Mouse (Mus musculus) ES-Bruce4 (cell line): Measurements from ENCODE around the gene Ube2f. TPM values are rescaled to one million over a fixed set of nuclear protein-coding genes. Genes with fewer than 3 reads are reported as not detected.

Experiments used
- H3K27ac ChIP-seq: 2 replicates; pipeline ENCODE4 v1.5.1; 2012; ENCODE audit warnings: low read length, inconsistent platforms; ENCODE audit not compliant: insufficient read depth
- H3K27me3 ChIP-seq: 2 replicates; pipeline ENCODE4 v1.6.1; 2012; ENCODE audit warnings: mild to moderate bottlenecking, low read length, inconsistent platforms; ENCODE audit not compliant: control insufficient read depth, poor library complexity, insufficient read depth, severe bottlenecking
- H3K36me3 ChIP-seq: 2 replicates; pipeline ENCODE4 v1.6.1; 2012; ENCODE audit warnings: inconsistent platforms, mild to moderate bottlenecking, low read length, moderate library complexity; ENCODE audit not compliant: control insufficient read depth, poor library complexity, insufficient read depth, severe bottlenecking
- H3K4me1 ChIP-seq: one replicate; pipeline ENCODE4 v1.8.1; 2011; ENCODE audit warnings: low read length; ENCODE audit not compliant: control insufficient read depth, insufficient read depth
- H3K4me3 ChIP-seq: 2 replicates; pipeline ENCODE4 v1.5.1; 2011; ENCODE audit warnings: low read depth, mild to moderate bottlenecking, low read length
- H3K9ac ChIP-seq: 2 replicates; pipeline ENCODE4 v1.6.1; 2012; ENCODE audit warnings: low read depth, mild to moderate bottlenecking, inconsistent platforms; ENCODE audit not compliant: poor library complexity, severe bottlenecking
- H3K9me3 ChIP-seq: replicated peaks from 2 replicates; pipeline ENCODE4 v1.6.1; 2012; ENCODE audit warnings: mild to moderate bottlenecking, low read length, inconsistent platforms; ENCODE audit not compliant: control insufficient read depth, poor library complexity, insufficient read depth, severe bottlenecking
- CTCF ChIP-seq: IDR thresholded peaks from one replicate; pipeline ENCODE4 v1.8.1; 2011; ENCODE audit warnings: low read depth, low read length
- EP300 ChIP-seq: IDR thresholded peaks from 2 replicates; pipeline ENCODE4 v1.6.1; 2011; ENCODE audit warnings: low read depth, low read length; ENCODE audit not compliant: insufficient read depth
- POLR2A ChIP-seq: IDR thresholded peaks from one replicate; pipeline ENCODE4 v1.8.1; 2011; ENCODE audit warnings: low read length; ENCODE audit not compliant: insufficient read depth
- polyA plus RNA-seq: library from polyadenylated mRNA; stranded (reverse); fragments of >200 nt; gene quantifications from 2 replicates; pipeline ENCODE4 v1.2.4, GENCODE M21; 2011; ENCODE audit warnings: low read depth; ENCODE audit not compliant: missing spikeins, insufficient read depth, insufficient read length

The Ube2f gene
- polyA plus RNA-seq, 1 experiment = 61.7 TPM

DNA sequence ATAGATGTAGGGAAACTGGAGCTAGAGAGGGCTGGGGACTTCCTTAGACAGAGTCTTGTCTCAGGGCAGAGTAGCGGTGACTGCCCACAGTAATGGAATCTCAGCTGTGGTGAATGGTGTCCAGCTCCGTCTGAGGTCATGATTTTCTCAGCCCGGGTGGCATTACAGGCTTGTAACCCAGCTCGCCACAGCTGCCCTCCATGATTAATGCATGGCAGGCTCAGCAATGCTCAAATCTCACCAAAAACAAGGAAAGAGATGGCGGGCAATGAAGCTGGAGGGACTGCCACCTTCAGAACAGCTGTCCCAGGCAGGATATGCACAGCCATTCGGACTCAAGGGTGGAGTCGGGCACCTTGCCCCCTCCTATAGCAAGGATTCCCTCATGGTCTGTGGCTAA is 87.3 kb downstream of the Ube2f start:
- H3K9ac ChIP-seq = no peak overlapping the region
- no peaks in the 10 kb centered on the region for H3K9me3 ChIP-seq
- TF ChIP-seq POLR2A = no peak
- no peak for TF ChIP-seq EP300
- TF ChIP-seq CTCF = no peak
- no peaks in the 10 kb centered on the region for H3K27me3 ChIP-seq
- H3K4me1 ChIP-seq = no peaks in the 10 kb centered on the region
- no peak overlapping the region for H3K27ac ChIP-seq
- no peaks in the 10 kb centered on the region for H3K36me3 ChIP-seq
- H3K4me3 ChIP-seq = no peak overlapping the region

Other genes starting within 250 kb of the Ube2f start
- gene Rbm44, start 105.2 kb upstream of the Ube2f start, polyA plus RNA-seq = 8.3 and 11.9 TPM in 2 replicates
- 0.69 TPM in 1 of 2 replicates, not detected in the other for gene Ramp1, start 70.5 kb upstream of the Ube2f start, polyA plus RNA-seq
- 18.5 and 19.2 TPM in 2 replicates for gene Scly, start 48.0 kb downstream of the Ube2f start, polyA plus RNA-seq
- 0.10 and 0.17 TPM in 2 replicates for gene Espnl, start 71.8 kb downstream of the Ube2f start, polyA plus RNA-seq
- 0.25 and 0.35 TPM in 2 replicates for gene Klhl30, start 100.7 kb downstream of the Ube2f start, polyA plus RNA-seq
- gene Erfe, start 116.1 kb downstream of the Ube2f start, polyA plus RNA-seq = 7.0 and 13.3 TPM in 2 replicates
- gene Ilkap, start 148.5 kb downstream of the Ube2f start, polyA plus RNA-seq = 66.3 and 72.1 TPM in 2 replicates
- gene Hes6, start 163.7 kb downstream of the Ube2f start, polyA plus RNA-seq = 13.0 and 15.6 TPM in 2 replicates
- gene Per2, start 209.0 kb downstream of the Ube2f start, polyA plus RNA-seq = 0.21 and 0.30 TPM in 2 replicates
- 12.1 and 15.7 TPM in 2 replicates for gene Traf3ip1, start 244.3 kb downstream of the Ube2f start, polyA plus RNA-seq